Mouse (Mus musculus): Measurements from ENCODE around the gene Reln.

The Reln gene

DNA sequence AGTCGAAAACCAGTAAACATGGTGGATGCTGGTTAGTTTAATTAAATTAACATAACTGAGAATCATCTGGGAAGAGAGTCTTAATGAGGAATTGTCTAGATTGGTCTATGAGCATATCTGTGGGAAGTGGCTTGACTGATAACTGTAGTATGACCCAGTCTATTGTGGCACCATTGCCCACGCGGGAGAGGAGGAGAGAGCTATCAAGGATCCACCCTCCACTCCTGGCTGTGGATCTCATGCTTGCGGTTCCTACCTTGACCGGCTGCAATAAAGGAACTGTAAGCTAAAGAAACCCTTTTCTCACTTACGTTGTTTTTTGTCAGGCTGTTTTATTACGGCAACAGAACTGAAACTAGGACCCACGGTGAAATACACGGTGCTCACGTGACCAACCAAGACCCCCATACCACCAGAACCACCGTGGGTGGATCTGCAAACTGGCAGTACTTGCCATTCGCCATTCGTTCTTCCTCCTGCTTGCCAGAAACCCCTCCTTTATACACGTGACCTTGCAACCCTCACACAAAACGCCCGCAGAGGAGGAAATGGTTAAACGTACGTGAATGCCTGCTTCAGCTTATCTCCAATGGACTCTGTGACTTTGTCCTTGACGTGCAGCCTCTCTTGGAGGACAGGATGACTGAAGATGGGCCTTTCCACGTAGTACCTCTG, 497.7 kb downstream of the Reln start:
- no peak for DNase-seq (ENCODE audit: low spot score in 2 of 2)

GRCm38 (mm10) chr5:21844676-21845075, 499.8 kb downstream of the Reln start:
- no peak for DNase-seq (ENCODE audit: low spot score in 2 of 2)
